Mouse (Mus musculus) naive thymus-derived CD4-positive, alpha-beta T cell, adult 2 months (primary cell): Measurements from ENCODE around the gene Tsen34.

ENCODE experiments used
- DNase-seq: peaks from one replicate; pipeline ENCODE4 v3.0.0-alpha.2; 2011; ENCODE audit warnings: low read depth

Tsen34 gene

GRCm38 (mm10) chr7:3692382-3692986 is at the start of gene Tsen34:
Gene Tsen34 (plus strand): TSS chr7:3692863.
- DNase-seq = no peak

GRCm38 (mm10) chr7:3643412-3643811 is 49.3 kb upstream of the Tsen34 start:
- no peak for DNase-seq

- no peak for DNase-seq
Observed at GRCm38 (mm10) chr7:3643843-3644242, 48.8 kb upstream of the Tsen34 start.

- no peak for DNase-seq
Observed at GRCm38 (mm10) chr7:3644348-3644671, 48.4 kb upstream of the Tsen34 start.

- DNase-seq = peak; percentile 100
Observed at GRCm38 (mm10) chr7:3644672-3645487, 47.8 kb upstream of the Tsen34 start, which contains the start of gene Cnot3. Gene Cnot3 (plus strand): TSS chr7:3645268.

GRCm38 (mm10) chr7:3645488-3646025 is 47.1 kb upstream of the Tsen34 start:
- DNase-seq = no peak

- DNase-seq = peak; percentile 41
Observed at GRCm38 (mm10) chr7:3646188-3646587, 46.5 kb upstream of the Tsen34 start.

GRCm38 (mm10) chr7:3646641-3647040 is 46.0 kb upstream of the Tsen34 start:
- no peak for DNase-seq

- no peak for DNase-seq
Observed at GRCm38 (mm10) chr7:3656966-3657365, 35.7 kb upstream of the Tsen34 start.

- DNase-seq = no peak
Observed at GRCm38 (mm10) chr7:3658578-3658977, 34.1 kb upstream of the Tsen34 start.

- no peak for DNase-seq
Observed at GRCm38 (mm10) chr7:3664524-3665214, 28.0 kb upstream of the Tsen34 start.

GRCm38 (mm10) chr7:3665215-3666114 is 27.2 kb upstream of the Tsen34 start, which contains the start of gene Leng1:
Gene Leng1 (minus strand): TSS chr7:3665840.
- peak; percentile 97 for DNase-seq

GRCm38 (mm10) chr7:3666921-3667391 is 25.7 kb upstream of the Tsen34 start:
- DNase-seq = peak; percentile 21

GRCm38 (mm10) chr7:3674507-3675227 is 18.0 kb upstream of the Tsen34 start:
- peak; percentile 89 for DNase-seq

GRCm38 (mm10) chr7:3675228-3675548 is 17.5 kb upstream of the Tsen34 start:
- DNase-seq = no peak

GRCm38 (mm10) chr7:3676371-3676770 is 16.3 kb upstream of the Tsen34 start:
- no peak for DNase-seq

GRCm38 (mm10) chr7:3677342-3677741 is 15.3 kb upstream of the Tsen34 start, which contains the start of gene Tmc4:
Gene Tmc4 (minus strand): TSS chr7:3677553.
- no peak for DNase-seq

- no peak for DNase-seq
Observed at GRCm38 (mm10) chr7:3683908-3684550, 8.6 kb upstream of the Tsen34 start.

- DNase-seq = no peak
Observed at GRCm38 (mm10) chr7:3684698-3685097, 8.0 kb upstream of the Tsen34 start.
